Mouse (Mus musculus) gastrocnemius, postnatal 36 days (tissue): ENCODE data around the gene Uqcr11. TPM values are rescaled to one million over a fixed set of nuclear protein-coding genes. Genes with fewer than 3 reads are reported as not detected.

Experiments
- DNase-seq, 2 experiments: peaks; one replicate each; pipeline ENCODE4 v3.0.0; 2022
- intact Hi-C: fragments of 180-260 bp; cut with DNase I; formaldehyde crosslinking; loops from one replicate; pipeline ENCODE4 v1.15.1; 2025
- long read RNA-seq, 2 experiments: library from polyadenylated mRNA; stranded (forward); transcript quantifications; one replicate each; pipeline ENCODE4 v2.0.0; 2021
- total RNA-seq, 2 experiments: library from RNA; stranded (reverse); gene quantifications; 2 replicates each; pipeline ENCODE4 v1.2.3; 2021

Gene Uqcr11
- 100 to 1,000 TPM; 825 to 866 TPM for total RNA-seq
- long read RNA-seq, experiment 1, transcript Uqcr11-201 (3 exons, 445 nt), result major isoform, 1,436 of 1,493 reads
- long read RNA-seq, experiment 1, partial matches to known transcripts, result 39 of 1,493 reads
- long read RNA-seq, experiment 1, other reads (novel, unspliced or antisense), result 13 of 1,493 reads
- long read RNA-seq, experiment 2, transcript Uqcr11-201 (3 exons, 445 nt), result major isoform, 1,621 of 1,684 reads
- long read RNA-seq, experiment 2, partial matches to known transcripts, result 58 of 1,684 reads
- long read RNA-seq, experiment 2, other reads (novel, unspliced or antisense), result 2 of 1,684 reads

GRCm38 (mm10) chr10:80406684-80407501, at the start of gene Uqcr11:
TSS of gene Uqcr11 (minus strand) at chr10:80406830.
- intact Hi-C loops, result no loop called here

DNA sequence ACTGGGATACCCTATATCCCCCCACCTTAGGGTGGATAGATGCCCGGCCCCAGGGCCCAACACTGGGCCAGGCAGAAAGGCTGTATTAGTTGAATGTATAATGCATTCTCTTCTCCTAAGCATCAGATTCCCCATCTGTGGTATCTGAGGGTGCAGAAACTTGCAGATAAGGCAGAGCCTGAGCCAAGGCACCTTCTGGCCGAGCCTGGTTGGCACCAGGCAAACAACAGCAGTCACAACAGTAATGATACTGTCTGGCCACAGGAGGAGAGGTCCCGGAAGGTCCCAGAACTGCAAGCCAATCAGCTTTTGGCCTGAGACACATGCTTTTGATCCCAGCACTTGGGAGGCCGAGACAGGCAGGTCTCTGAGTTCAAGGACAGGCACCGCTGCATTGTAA, 49.1 kb upstream of the Uqcr11 start:
- intact Hi-C loops, result no loop called here

More at GRCm38 (mm10) chr10:80406684-80407501, at the start of gene Uqcr11:
- DNase-seq, result peak; percentile 88 to 90

GRCm38 (mm10) chr10:80454781-80455180, 48.2 kb upstream of the Uqcr11 start:
- no peak for DNase-seq
- intact Hi-C loops, result no loop called here

More for the DNA sequence above, 49.1 kb upstream of the Uqcr11 start:
- no peak for DNase-seq

- intact Hi-C loops, result no loop called here
These were observed 47.0 kb upstream of the Uqcr11 start for GRCm38 (mm10) chr10:80453601-80454000.

DNA sequence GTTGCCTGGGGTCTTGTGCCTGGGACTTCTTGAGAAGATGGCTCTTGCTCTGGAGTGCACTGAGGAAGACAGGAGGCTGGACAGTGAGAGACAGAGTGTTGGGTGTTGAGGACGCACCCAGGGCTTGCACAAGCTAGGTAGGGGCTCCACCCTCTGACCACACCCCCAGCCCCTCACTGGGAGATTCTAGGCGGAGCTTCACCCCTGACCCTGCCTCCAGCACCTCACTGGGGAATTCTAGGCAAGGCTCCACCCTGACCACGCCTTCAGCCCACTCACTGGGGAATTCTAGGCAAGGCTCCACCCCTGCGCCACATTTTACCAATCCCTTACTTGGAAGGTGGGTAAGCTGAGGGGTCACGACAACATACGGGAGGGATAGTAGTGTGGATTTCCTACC, 44.0 kb upstream of the Uqcr11 start:
- intact Hi-C loops, result no loop called here
- no peak for DNase-seq

More at GRCm38 (mm10) chr10:80453601-80454000, 47.0 kb upstream of the Uqcr11 start:
- no peak for DNase-seq

- intact Hi-C loops, result no loop called here
- peak; percentile 59 to 70 for DNase-seq
These were observed 39.4 kb upstream of the Uqcr11 start for GRCm38 (mm10) chr10:80445898-80446601.

DNA sequence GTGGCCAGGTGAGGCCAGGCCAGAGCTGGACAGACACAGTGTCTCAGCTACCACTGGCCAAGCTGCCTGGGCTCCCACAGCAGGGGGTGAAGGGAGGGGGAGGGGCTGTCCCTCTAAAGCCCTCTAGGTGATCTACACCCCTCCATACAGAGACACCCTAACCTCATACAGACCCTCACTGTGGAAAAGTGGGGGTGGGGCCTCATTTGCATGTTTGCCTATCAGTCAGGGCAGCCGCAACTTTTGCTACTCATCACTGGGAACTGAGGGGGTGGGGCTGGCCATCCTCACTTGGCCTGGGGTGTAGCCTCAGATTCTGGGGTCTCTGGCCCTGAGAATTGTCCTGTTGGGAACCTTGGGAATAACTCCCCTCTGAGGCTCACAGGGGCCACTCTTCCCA, 38.4 kb upstream of the Uqcr11 start:
- DNase-seq, result no peak
- intact Hi-C loops, result no loop called here

- DNase-seq, result no peak
- intact Hi-C loops, result no loop called here
These were observed 37.9 kb upstream of the Uqcr11 start for GRCm38 (mm10) chr10:80444339-80445045.

DNA sequence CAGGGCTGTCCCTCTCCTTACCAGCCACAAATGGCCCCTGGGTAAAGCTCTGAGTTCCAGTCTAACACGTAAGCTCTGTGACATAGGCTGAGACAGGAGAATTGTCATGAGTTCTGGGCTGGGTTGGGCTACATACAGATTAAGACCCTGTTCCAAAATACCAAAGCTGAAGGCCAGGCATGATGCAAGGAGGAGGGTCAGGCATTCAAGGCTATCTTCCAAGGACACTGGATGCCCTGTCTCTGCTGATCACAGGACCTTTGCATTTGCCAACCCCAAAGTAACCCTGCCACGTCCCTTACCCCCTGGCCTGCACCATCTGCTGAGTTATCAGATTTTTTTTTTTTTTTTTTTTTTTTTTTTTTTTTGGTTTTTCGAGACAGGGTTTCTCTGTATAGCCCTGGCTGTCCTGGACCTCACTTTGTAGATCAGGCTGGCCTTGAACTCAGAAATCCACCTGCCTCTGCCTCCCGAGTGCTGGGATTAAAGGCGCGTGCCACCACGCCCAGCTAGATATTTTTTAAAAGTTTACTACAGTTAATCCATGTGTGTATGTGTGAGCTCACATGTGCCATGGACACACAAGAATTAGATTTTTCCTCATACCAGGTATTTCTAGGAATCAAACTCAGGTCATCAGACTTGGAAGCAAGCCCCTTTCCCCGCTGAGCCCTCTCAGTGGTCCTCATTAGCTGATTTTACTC, 37.1 kb upstream of the Uqcr11 start:
- DNase-seq, result no peak
- intact Hi-C loops, result no loop called here

DNA sequence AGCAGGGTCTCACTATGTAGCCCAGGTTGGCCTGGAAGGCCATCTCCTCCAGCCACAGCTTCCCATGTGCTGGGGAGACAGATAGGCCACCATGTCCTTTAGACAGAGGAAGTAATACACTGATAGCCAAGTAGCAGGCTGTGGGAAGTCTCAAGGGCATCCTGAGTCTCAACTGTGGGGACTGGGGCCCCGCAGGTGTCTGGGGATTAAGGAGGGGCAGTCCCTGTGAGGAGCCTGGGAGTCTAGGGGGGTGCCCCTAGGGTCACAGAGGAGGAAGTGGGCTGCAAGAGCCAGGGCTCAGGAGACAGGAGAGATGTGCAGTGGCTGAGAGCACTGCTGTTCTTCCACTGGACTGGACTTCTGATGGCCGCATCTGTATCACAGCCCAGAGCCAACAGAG, 36.4 kb upstream of the Uqcr11 start:
- intact Hi-C loops, result no loop called here
- no peak for DNase-seq

GRCm38 (mm10) chr10:80441598-80441997, 35.0 kb upstream of the Uqcr11 start:
- intact Hi-C loops, result no loop called here
- no peak for DNase-seq

DNA sequence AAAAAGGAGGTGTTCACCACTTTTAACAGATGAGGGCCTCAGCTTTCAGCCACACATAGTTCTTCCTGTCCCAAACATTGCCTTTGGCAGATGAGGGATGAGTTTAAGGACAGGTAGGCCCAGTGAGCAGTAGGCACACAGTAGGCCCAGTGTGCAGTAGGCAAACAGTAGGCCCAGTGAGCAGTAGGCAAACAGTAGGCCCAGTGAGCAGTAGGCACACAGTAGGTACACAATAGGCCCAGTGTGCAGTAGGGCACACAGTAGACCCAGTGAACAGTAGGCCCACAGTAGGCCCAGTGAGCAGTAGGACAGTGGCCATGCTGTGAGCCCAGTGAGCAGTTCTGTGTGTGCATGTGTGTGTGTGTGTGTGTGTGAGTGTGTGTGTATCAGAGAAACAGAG, 33.4 kb upstream of the Uqcr11 start:
- DNase-seq, result no peak
- intact Hi-C loops, result no loop called here

DNA sequence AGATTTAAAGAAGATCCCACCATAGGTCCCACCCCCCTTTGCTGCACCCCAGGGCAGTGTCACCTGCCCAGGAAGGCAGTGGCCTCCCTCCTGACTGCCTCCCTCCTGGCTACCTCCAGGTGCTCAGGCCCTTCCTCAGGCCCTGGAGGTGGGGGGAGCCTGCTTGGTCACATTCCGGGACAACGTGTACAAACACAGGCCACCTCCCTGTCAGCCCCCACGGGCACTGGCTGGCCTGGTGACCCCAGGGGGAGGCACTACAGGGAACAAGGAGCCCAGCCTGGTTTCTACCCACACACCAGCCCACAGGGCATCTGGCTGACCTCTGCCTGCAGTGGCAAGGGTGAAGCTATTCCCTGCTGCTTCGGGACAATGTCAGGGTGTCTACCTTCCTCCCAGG, 31.3 kb upstream of the Uqcr11 start:
- intact Hi-C loops, result loop anchor here (10.0 kb wide), 1 partner anchor 267 kb away; the partner anchor contains the start of genes Izumo4 and Mob3a
- DNase-seq, result no peak

GRCm38 (mm10) chr10:80436276-80436675, 29.6 kb upstream of the Uqcr11 start:
- intact Hi-C loops, result loop anchor here (10.0 kb wide), 1 partner anchor 269 kb away; the partner anchor contains the start of genes Izumo4 and Mob3a
- no peak for DNase-seq

DNA sequence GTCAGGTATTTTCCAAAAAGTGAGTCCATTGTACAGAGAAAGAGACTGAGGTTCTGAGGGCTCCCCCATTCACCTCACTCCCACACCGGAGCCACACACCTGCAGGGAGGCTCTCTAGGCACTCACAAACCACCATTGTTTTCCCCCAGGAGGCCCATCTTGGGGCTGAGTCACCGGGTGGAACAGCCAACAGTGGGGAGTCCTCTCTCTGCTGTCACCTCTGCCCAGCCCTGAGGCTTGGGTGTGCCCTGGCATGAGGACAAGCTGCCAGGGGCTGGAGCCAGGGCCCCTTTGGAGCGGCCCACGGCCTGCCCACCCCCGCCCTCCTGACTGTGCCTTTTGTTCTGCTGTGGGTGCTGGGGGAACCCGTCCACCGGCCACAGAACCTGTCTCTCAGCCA, 29.1 kb upstream of the Uqcr11 start:
- intact Hi-C loops, result loop anchor here (10.0 kb wide), 1 partner anchor 269 kb away; the partner anchor contains the start of genes Izumo4 and Mob3a
- no peak for DNase-seq

- intact Hi-C loops, result loop anchor here (10.0 kb wide), 1 partner anchor 270 kb away; the partner anchor contains the start of genes Izumo4 and Mob3a
- DNase-seq, result no peak
These were observed 28.2 kb upstream of the Uqcr11 start for GRCm38 (mm10) chr10:80434823-80435222.

DNA sequence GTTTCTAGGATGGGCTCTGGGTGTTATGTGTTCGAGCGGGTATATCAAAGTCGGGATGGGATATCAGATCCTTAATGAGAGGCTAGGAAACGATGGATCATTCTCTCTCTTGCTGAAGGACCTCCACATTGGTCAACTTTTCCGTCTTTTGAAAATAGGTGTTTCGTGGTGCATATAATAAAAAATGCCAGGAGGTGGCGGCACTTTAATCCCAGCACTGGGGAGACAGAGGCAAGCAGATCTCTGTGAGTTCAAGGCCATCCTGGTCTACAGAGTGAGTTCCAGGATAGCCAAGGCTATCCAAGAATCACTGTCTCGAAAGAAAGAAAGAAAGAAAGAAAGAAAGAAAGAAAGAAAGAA, 27.6 kb upstream of the Uqcr11 start:
- DNase-seq, result no peak
- intact Hi-C loops, result loop anchor here (10.0 kb wide), 1 partner anchor 271 kb away; the partner anchor contains the start of genes Izumo4 and Mob3a

GRCm38 (mm10) chr10:80433513-80434232, 27.0 kb upstream of the Uqcr11 start, which contains the start of gene Tcf3:
TSS of gene Tcf3 (minus strand) at chr10:80433647.
- intact Hi-C loops, result loop anchor here (10.0 kb wide), 1 partner anchor 271 kb away; the partner anchor contains the start of genes Izumo4 and Mob3a

More at GRCm38 (mm10) chr10:80433513-80434232, 27.0 kb upstream of the Uqcr11 start, which contains the start of gene Tcf3:
- DNase-seq, result peak; percentile 84 to 93
